Mouse (Mus musculus): ENCODE measurements around the gene Car2. TPM values are rescaled to one million over a fixed set of nuclear protein-coding genes. Genes with fewer than 3 reads are reported as not detected.

Car2 gene
- total and polyA plus RNA-seq, 3 experiments = 1,129 to 1,746 (median 1,452) TPM

GRCm38 (mm10) chr3:14857874-14858273, 28.2 kb upstream of the Car2 start:
- H3K27me3 ChIP-seq (ENCODE audit: insufficient read depth, low read length) = peaks cover 13% of the 10 kb centered on the region
- no peaks in the 10 kb centered on the region for H3K36me3 ChIP-seq (replicated peaks)
- no peaks in the 10 kb centered on the region for H3K9me3 ChIP-seq (replicated peaks)
- DNase-seq (ENCODE audit: low spot score) = no peak
- no peak for ATAC-seq (ENCODE audit: extremely low read depth, insufficient number of reproducible peaks, low FRiP score, poor library complexity, severe bottlenecking)
- peaks cover 4% of the 10 kb centered on the region; the same call in 1 of the 2 replicates for H3K4me1 ChIP-seq (ENCODE audit: insufficient read depth, low read depth, low read length)
- H3K4me3 ChIP-seq (ENCODE audit: low read depth, low read length) = no peak overlapping the region
- no peak for TF ChIP-seq CTCF (IDR thresholded peaks at IDR 0.05; ENCODE audit: low read depth, low read length)
- TF ChIP-seq GATA2 (IDR thresholded peaks at IDR 0.05; ENCODE audit: borderline replicate concordance, low read depth, low read length) = no peak
- TF ChIP-seq TAL1 (conservative IDR thresholded peaks at IDR 0.05; ENCODE audit: low read depth, low read length) = no peak
- no peak for TF ChIP-seq POLR2AphosphoS5 (IDR thresholded peaks at IDR 0.05; ENCODE audit: insufficient replicate concordance, low read depth, low read length)
- no peak for TF ChIP-seq GATA1 (IDR thresholded peaks at IDR 0.05; ENCODE audit: borderline replicate concordance, low read length)

- Histone ChIP-seq H3K27me3 (ENCODE audit: insufficient read depth, low read length) (peaks cover 19% of the 10 kb centered on the region), H3K9me3 (replicated peaks) (no peaks in the 10 kb centered on the region), H3K4me1 (ENCODE audit: insufficient read depth, low read depth, low read length) (peaks cover 10% of the 10 kb centered on the region), H3K4me3 (ENCODE audit: low read depth, low read length) (no peak overlapping the region), H3K36me3 (replicated peaks) (no peaks in the 10 kb centered on the region)
- TF ChIP-seq TAL1 (conservative IDR thresholded peaks at IDR 0.05; ENCODE audit: low read depth, low read length) (no peak), GATA1 (IDR thresholded peaks at IDR 0.05; ENCODE audit: borderline replicate concordance, low read length) (no peak), CTCF (IDR thresholded peaks at IDR 0.05; ENCODE audit: low read depth, low read length) (no peak), GATA2 (IDR thresholded peaks at IDR 0.05; ENCODE audit: borderline replicate concordance, low read depth, low read length) (no peak), POLR2AphosphoS5 (IDR thresholded peaks at IDR 0.05; ENCODE audit: insufficient replicate concordance, low read depth, low read length) (no peak)
- DNase-seq (ENCODE audit: low spot score) (no peak), ATAC-seq (ENCODE audit: extremely low read depth, insufficient number of reproducible peaks, low FRiP score, poor library complexity, severe bottlenecking) (no peak)
These were observed 25.8 kb upstream of the Car2 start for GRCm38 (mm10) chr3:14860291-14860690.

GRCm38 (mm10) chr3:14861165-14861564, 24.9 kb upstream of the Car2 start:
- Histone ChIP-seq H3K36me3 (replicated peaks) (no peaks in the 10 kb centered on the region), H3K27me3 (ENCODE audit: insufficient read depth, low read length) (peaks cover 19% of the 10 kb centered on the region), H3K9me3 (replicated peaks) (no peaks in the 10 kb centered on the region), H3K4me1 (ENCODE audit: insufficient read depth, low read depth, low read length) (peaks cover 10% of the 10 kb centered on the region), H3K4me3 (ENCODE audit: low read depth, low read length) (no peak overlapping the region)
- ATAC-seq (ENCODE audit: extremely low read depth, insufficient number of reproducible peaks, low FRiP score, poor library complexity, severe bottlenecking) (no peak), DNase-seq (ENCODE audit: low spot score) (no peak)
- TF ChIP-seq TAL1 (conservative IDR thresholded peaks at IDR 0.05; ENCODE audit: low read depth, low read length) (no peak), GATA1 (IDR thresholded peaks at IDR 0.05; ENCODE audit: borderline replicate concordance, low read length) (no peak), GATA2 (IDR thresholded peaks at IDR 0.05; ENCODE audit: borderline replicate concordance, low read depth, low read length) (no peak)

- no peak for DNase-seq (ENCODE audit: low spot score)
- no peak overlapping the region for H3K4me3 ChIP-seq (ENCODE audit: low read depth, low read length)
- TF ChIP-seq GATA2 (IDR thresholded peaks at IDR 0.05; ENCODE audit: borderline replicate concordance, low read depth, low read length) = no peak
- no peak for TF ChIP-seq CTCF (IDR thresholded peaks at IDR 0.05; ENCODE audit: low read depth, low read length)
- TF ChIP-seq POLR2AphosphoS5 (IDR thresholded peaks at IDR 0.05; ENCODE audit: insufficient replicate concordance, low read depth, low read length) = no peak
- no peak for TF ChIP-seq TAL1 (conservative IDR thresholded peaks at IDR 0.05; ENCODE audit: low read depth, low read length)
- no peak for TF ChIP-seq GATA1 (IDR thresholded peaks at IDR 0.05; ENCODE audit: borderline replicate concordance, low read length)
- H3K27me3 ChIP-seq (ENCODE audit: insufficient read depth, low read length) = peaks cover 19% of the 10 kb centered on the region
- H3K4me1 ChIP-seq (ENCODE audit: insufficient read depth, low read depth, low read length) = peaks cover 10% of the 10 kb centered on the region
- no peaks in the 10 kb centered on the region for H3K36me3 ChIP-seq (replicated peaks)
- H3K9me3 ChIP-seq (replicated peaks) = no peaks in the 10 kb centered on the region
- no peak for ATAC-seq (ENCODE audit: extremely low read depth, insufficient number of reproducible peaks, low FRiP score, poor library complexity, severe bottlenecking)
These were observed 24.3 kb upstream of the Car2 start for GRCm38 (mm10) chr3:14861787-14862186.

GRCm38 (mm10) chr3:14862654-14863021, 23.4 kb upstream of the Car2 start:
- H3K4me1 ChIP-seq (ENCODE audit: insufficient read depth, low read depth, low read length) = peaks cover 10% of the 10 kb centered on the region
- H3K4me3 ChIP-seq (ENCODE audit: low read depth, low read length) = no peak overlapping the region
- TF ChIP-seq CTCF (IDR thresholded peaks at IDR 0.05; ENCODE audit: low read depth, low read length) = no peak
- no peak for TF ChIP-seq GATA2 (IDR thresholded peaks at IDR 0.05; ENCODE audit: borderline replicate concordance, low read depth, low read length)
- no peak for TF ChIP-seq GATA1 (IDR thresholded peaks at IDR 0.05; ENCODE audit: borderline replicate concordance, low read length)
- TF ChIP-seq TAL1 (conservative IDR thresholded peaks at IDR 0.05; ENCODE audit: low read depth, low read length) = no peak
- TF ChIP-seq POLR2AphosphoS5 (IDR thresholded peaks at IDR 0.05; ENCODE audit: insufficient replicate concordance, low read depth, low read length) = no peak
- peaks cover 19% of the 10 kb centered on the region for H3K27me3 ChIP-seq (ENCODE audit: insufficient read depth, low read length)
- H3K36me3 ChIP-seq (replicated peaks) = no peaks in the 10 kb centered on the region
- ATAC-seq (ENCODE audit: extremely low read depth, insufficient number of reproducible peaks, low FRiP score, poor library complexity, severe bottlenecking) (no peak), DNase-seq (ENCODE audit: low spot score) (no peak)
- no peaks in the 10 kb centered on the region for H3K9me3 ChIP-seq (replicated peaks)

- no peaks in the 10 kb centered on the region for H3K36me3 ChIP-seq (replicated peaks)
- TF ChIP-seq GATA1 (IDR thresholded peaks at IDR 0.05; ENCODE audit: borderline replicate concordance, low read length) (no peak), TAL1 (conservative IDR thresholded peaks at IDR 0.05; ENCODE audit: low read depth, low read length) (no peak), POLR2AphosphoS5 (IDR thresholded peaks at IDR 0.05; ENCODE audit: insufficient replicate concordance, low read depth, low read length) (no peak), CTCF (IDR thresholded peaks at IDR 0.05; ENCODE audit: low read depth, low read length) (no peak), GATA2 (IDR thresholded peaks at IDR 0.05; ENCODE audit: borderline replicate concordance, low read depth, low read length) (no peak)
- DNase-seq (ENCODE audit: low spot score) = no peak
- no peaks in the 10 kb centered on the region for H3K9me3 ChIP-seq (replicated peaks)
- H3K4me3 ChIP-seq (ENCODE audit: low read depth, low read length) = no peak within 1 kb of the TSS
- H3K4me1 ChIP-seq (ENCODE audit: insufficient read depth, low read depth, low read length) = peaks cover 11% of the 10 kb centered on the region
- peaks cover 19% of the 10 kb centered on the region for H3K27me3 ChIP-seq (ENCODE audit: insufficient read depth, low read length)
- no peak for ATAC-seq (ENCODE audit: extremely low read depth, insufficient number of reproducible peaks, low FRiP score, poor library complexity, severe bottlenecking)
These were observed 22.9 kb upstream of the Car2 start, which contains the start of gene Car3 for GRCm38 (mm10) chr3:14863022-14863711. Gene Car3, plus strand, starts transcription at chr3:14863512.
